Mouse (Mus musculus) embryo, embryonic 11 days (tissue): ENCODE data around the gene Cartpt.
"Not testable (repeated sequence)": the region's sequence is repeated elsewhere in the genome, so short reads cannot be mapped to it uniquely, and the experiment has no call there.

ENCODE experiments used
- DNase-seq: peaks from one replicate; pipeline ENCODE4 v3.0.0-alpha.2; 2015

Cartpt gene

DNA sequence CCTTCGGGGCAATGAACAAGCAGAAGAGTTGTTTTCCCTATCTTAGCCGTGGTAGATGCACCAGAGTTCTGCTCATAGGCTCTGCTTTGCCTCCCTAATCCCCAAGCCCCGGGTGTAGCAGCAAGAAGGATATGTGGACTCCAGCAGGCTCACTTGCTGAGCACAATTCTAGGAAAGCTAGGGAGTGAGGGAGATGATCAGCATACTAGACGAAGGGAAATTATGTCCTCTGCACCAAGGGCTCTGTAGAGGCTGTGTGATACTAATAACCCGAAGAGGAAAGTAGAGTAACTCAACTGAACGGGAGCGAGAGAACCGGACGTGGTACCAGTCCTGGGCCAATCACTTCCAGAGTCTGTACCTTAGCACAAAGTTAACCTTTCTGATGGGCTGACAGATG lies at the start of gene Cartpt:
Gene Cartpt, minus strand, starts transcription at position 127 of the 400 bp plus-strand sequence.
- DNase-seq, result no peak

DNA sequence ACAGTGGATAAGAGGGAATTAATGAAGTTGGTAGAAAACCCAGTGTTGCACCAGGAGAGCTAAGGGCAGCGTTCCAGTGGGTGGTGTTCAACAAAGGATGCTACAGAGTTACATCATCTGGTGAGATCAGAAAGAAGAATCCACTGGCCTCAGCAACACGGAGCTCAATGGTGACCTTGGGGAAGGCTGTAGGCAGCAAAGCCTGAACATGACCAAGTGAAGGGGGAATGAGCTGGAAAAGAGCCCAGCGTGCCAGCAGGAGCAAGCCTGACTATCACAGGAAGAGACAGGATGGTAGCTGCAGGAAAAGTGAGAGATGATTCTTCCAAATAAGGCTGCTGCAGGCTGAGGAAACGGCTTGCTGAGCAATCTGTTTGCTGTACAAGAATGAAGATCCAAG lies 46.5 kb upstream of the Cartpt start:
- DNase-seq, result no peak

DNA sequence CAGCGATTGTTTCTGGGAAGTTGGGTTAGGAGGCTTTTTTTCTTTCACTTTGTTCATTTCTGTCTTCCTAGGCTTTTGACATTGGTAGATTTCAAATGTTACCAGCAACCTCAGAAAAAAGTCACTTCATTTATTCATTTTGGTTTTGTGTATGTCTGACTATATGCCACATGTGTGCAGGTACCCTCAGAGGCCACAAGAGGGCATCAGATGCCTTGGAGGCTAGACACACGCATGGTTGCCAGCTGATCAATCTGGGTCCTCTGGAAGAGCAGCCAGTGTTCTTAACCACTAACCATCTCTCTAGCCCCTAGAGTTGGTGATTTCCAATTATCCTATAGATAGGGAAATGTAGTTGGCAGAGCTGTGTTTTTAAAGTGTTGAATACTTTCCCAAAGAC lies 42.6 kb upstream of the Cartpt start:
- no peak for DNase-seq

DNA sequence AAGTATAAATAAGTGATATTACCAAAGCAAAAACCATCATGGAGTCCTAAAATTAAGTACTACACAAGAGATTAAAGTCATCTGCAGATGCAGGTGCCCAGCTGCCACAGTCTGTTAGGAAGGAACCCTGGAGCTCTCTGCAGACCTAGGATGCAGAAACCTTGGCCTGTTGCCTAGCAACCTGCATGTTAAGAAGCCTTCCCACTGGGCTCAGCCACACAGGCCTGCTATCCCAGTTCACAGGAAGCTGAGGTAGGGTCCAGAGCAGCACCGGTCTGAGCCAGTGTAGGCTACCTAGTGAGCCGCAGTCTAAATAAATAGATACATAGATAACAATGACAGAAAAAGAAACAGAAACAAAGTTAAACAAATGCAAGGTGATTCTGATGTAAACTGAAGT lies 39.7 kb upstream of the Cartpt start:
- DNase-seq, result peak; percentile 83

DNA sequence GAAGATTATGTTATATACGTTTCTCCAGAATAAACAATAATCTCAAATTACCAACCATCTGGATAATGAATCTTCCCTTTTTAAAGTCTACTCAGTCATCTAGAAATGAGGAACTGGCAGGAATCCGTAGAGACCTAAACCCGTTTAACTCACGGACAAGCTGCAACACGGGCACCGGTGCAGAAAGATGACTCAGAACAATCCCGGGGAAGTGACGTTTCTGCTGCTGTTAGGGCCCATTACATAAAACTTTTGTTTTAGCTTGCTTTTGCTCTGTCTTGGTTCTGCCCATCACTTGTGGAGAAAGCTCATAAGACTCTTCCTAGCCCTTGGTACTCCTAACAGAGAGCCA lies 38.4 kb upstream of the Cartpt start:
- DNase-seq, result no peak

DNA sequence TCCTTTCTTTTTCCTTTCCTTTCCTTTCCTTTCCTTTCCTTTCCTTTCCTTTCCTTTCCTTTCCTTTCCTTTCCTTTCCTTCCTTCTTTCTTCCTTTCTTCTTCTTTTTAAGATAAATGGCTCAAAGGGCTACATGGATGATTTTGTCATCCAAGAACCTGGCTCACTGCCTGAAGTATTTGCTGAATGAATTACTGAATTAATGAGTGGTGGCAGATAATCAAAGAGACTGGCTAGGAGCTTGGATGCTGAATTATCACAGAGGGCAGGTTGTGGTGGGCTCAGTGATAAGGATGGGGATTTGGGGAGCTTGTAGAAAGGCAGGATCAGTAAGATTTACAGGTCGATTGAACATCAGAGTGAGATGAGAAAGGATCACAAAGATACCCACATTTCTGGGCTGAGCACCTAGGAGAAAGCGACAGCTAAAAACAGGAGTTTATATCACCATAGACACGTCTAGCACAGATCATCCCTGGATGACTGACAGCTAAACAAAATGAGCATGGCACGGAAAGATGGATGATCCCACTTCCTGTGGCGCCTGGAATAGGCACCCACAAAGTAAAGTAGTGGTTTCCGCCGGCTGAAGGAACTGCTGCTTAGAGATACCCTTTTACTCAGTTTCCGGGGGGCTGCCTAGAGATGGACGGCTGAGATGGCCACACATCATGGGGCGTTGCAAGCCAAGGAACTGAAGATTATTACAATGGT lies 37.9 kb upstream of the Cartpt start:
- no peak for DNase-seq

DNA sequence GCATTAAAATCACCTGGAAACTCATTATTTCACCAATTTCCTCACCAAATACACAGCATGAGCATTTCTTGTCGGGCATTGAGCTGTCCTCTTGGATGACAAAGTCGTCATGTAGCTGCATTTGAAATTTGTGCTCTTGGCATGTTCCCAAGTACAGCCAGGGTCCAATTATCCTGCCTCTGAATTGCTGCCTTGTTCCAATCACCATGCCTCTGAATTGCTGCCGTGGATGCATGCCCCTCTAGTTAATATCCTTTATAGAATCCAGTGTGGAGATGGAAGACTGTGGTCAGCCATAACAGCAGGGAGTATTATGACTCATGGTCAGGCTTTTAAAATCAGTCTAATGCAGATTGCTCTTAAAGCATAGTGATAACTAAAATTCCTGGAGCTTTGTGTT lies 36.9 kb upstream of the Cartpt start:
- no peak for DNase-seq

DNA sequence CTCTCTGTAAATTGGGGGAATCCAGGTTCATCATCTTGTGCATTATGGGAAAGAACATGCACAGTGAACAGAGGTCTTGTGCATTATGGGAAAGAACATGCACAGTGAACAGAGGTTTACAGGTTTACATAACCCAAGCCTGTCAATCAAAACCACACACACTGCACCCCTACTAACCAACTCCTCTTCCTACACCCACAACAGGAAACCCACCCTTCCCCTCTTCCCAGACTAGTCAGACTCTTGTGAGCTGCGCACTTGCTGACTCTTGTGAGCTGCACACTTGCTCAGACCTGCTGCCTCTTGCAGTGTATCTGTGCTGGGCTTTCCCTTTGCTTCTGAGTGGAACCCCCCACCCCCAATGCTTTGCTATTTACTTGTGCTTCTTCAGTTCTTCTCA lies 31.5 kb upstream of the Cartpt start:
- DNase-seq, result no peak

DNA sequence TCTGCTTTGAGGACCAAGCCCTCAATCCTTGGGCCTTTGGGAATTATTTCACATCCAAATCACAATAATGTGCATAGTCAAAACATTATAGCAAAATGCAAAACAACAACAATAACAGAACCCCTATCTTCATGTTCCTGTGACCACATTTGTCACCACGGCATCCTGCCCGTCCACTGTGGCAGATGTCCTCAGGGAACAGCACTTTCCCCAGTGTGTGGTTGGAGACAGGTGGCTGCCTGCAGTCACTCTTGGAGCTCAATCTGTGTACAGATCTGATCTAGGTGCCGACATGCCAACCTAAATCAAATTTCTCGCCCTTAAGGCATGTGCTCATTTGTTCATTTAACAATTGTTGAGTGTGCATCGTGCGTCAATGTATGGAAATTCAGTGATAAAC lies 30.6 kb upstream of the Cartpt start:
- no peak for DNase-seq

DNA sequence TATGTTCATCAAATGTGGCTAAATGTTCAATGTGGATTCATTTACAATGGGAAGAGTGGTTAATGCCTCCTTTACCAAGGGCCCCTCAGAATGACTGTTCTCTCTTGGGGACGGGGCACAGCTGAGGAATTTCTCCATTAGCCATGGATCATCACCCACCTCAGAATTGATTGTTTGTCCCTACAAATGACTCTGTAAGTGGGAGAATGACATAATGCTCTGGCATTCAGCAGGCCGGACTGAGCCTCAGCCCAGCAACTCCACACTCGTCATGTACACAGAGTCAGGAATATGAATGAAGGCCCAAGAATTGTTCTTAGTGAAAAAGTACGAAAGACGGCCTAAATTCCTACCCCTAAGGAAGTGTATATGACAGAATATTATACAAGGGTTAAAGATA lies 25.4 kb upstream of the Cartpt start:
- DNase-seq, result peak; percentile 18

DNA sequence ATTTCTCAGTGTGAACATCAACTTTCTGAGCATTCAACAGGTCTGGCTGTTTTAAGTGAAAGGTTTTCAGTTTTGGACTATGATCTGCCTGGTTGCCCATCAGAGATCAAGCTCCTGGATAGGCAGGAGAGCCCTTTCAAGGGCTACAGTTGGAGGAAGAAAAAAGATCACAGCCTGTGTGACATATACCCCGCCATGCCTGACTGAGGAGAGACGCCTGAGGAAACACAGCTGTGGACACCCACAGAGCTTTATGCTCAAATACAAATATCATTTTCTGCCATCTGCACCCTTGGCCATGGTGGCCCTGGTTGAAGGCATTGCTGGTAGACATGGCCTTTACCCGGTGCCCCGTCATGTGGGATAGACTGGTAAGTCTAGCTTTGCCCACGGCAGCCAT lies 14.7 kb upstream of the Cartpt start:
- no peak for DNase-seq

DNA sequence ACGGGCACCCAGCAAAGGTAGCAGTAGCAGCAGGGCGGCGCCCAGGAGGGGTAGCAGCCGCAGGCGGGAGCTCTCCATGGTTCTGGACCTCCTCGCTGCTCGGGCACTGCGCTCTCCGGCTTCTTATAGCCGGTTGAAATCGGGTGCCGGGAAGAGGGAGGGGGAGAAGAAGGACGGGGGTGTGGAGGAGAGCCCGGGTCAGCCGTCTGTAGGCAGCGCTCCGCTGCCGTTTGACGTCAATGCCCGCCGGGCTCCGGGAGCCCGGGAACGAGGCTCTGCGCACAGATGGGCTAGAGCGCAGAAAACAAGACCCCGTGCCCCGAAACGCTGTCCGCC lies 366 bp downstream of the Cartpt start:
- DNase-seq, result peak; percentile 87

DNA sequence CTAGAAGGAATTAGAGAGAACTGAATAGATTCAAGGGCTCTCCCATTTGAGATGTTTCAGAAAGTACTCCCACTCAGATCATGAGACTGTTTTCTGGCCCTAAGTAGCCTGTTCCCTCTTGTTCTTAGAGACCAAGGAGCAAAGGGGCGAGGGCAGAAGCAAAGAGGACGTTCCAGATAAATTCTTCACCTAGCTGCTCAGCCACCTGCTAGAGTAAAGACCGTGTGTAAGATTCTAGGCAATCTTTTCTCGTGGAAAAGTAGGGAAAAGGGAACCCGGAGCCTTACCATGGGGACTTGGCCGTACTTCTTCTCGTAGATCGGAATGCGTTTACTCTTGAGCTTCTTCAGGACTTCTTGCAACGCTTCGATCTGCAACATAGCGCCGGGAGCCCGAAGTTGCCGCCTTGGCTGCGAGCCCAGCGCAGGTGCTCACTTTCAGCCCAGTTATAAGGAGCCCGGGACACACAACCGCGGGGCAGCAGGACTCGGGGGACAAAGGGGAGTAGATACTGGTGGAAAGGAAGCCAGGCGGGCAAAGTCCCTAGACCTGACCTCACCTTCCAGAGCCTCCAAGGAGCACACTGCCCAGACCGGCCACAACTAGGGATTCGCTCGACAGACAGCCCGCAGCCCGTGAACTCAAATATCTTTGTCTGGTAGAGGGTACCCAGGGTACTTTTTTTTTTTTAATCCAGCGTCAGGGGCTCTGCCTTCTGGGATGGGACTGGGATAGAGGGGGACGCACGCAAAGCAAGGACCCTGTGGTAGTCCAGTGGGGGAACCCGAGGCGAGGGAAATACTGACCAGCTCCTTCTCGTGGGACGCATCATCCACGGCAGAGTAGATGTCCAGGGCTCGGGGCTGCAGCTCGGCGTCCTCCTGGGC lies 978 bp downstream of the Cartpt start:
- DNase-seq, result no peak

DNA sequence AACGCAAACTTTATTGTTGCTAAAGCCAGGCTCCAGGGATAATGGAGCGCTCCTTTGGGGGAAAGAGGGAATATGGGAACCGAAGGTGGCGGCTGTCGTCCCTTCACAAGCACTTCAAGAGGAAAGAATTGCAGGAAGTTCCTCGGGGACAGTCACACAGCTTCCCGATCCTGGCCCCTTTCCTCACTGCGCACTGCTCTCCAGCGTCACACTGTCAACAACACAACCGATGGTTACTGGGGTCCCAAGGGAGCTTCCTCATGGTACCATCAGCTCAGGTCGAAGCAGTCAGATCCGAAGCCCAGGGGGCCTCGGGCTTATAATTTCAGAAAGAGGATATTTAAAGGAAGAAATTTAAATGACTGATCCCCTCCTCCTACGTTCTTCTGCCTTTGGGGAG lies 2.1 kb downstream of the Cartpt start:
- DNase-seq, result no peak

DNA sequence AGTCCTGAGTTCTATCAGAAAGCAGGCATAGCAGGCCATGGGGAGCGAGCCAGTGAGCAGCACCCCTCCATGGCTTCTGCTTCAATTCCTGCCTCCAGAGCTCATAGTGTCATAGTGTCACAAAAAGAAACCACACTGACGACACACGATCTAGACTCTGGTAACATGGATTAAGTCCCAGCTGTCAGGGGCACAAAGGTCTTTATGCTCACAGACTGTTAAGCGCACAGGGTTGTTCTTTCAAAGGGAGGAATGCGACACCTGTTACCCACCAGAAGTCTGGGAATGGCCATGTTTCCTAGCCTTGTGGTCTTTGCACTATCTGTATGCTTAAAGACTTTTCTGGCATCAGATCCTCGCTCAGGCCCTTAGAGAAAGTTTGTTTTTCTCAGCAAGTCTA lies 15.3 kb downstream of the Cartpt start:
- DNase-seq, result peak; percentile 18

DNA sequence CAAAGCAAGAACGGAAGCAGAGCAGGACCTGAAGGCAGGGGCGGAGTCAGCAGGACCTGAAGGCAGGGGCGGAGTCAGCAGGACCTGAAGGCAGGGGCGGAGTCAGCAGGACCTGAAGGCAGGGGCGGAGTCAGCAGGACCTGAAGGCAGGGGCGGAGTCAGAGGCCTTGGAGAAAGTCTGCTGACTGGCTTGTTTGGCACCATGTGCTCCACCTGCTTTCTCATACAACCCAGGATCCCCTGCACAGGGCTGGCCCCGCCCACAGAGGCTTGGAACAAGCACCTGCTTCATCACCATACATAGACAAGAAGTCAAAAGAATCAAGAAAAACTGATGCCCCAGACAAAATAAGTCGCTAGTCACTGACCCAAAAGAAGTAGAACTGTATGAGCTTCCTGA lies 19.1 kb downstream of the Cartpt start:
- not testable (repeated sequence) for DNase-seq

DNA sequence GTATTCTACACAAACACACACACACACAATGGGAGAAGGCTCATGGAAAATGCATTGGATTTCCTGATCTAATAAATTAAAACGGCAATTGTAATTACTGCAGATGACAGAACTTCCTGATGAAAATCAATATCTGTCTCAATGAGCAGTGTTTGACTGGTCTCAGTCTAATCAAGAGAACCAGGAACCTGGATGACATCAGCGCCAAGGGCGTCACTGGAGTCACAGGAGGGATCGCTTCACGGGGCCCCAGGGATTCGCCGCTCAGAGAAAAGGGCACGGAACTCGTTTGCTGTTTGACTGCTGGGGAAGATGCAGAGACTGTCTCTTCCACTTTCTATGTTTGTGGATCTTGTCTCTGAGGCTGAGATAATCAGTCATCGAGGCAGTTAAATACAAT lies 21.2 kb downstream of the Cartpt start:
- no peak for DNase-seq

DNA sequence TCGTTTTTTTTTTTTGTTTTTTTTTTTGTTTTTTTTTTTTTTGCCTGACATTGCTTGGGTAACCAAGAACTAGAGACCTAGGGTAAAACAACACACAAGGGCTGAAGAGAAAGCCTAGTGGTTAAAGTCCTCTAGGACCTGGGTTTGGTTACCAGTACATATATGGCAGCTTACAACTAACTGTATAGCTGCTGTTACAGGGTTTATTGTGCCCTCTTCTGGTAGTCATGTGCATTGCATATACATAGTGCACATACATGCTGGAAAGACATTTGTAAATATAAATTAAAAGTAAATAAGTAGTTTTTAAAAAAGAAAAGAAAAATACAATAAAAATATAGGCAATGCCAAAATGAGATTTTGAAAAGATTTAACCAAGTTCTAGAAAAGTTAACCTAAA lies 28.8 kb downstream of the Cartpt start:
- no peak for DNase-seq

DNA sequence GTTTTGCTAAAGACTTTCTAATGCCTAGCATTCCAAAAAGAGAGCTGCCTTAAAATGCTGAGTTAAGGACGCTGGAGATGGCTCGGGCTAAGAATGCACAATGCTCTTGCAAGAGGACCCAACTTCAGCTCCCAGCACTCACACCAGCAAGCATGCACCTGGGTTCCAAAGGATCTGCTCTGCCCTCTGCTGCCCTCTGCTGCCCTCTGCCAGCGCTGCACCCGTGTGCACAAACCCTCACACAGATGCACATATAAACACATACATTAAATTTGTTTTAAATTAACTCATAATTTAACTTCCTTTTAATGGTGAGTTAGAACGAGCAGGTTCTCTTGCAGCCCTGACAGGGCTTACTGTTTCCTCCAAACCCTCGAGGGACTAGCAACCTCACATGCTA lies 32.5 kb downstream of the Cartpt start:
- no peak for DNase-seq

DNA sequence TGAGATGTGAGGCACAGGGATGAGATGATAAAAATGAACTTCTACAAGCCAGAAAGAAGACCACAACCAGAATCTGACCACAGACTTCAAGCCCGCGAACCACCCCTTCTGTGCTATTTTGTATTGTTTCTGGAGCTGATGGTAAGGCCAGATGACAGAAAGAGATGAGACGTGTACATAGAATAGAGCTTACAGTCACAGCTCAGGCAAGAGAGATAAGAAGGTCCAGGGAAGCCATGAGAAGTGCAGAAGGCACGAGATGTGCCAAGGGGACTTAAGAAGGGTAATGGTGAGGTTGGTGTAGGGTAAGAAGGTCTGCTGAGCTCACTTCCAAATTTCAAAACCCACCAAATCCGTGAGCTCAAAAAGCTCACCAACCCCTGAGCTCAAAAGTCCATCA lies 36.6 kb downstream of the Cartpt start:
- no peak for DNase-seq

DNA sequence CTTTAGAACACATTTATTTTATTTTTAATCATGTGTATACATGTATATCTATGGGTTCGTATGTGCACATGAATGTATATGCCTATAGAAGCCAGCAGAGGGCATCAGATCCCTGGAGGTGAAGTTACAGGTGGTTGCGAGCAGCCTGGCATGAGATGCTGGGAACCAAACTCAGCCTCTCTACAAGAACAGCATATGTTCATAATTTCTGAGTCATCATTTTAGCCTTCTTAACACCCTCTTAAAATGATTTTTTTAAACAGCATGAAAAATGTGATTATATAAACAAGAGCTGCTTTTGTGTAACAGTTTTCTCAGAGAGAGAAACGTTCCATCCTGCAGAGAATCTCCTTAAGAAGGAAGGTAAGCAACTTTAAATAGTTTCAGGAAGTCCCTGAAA lies 40.2 kb downstream of the Cartpt start:
- DNase-seq, result no peak

DNA sequence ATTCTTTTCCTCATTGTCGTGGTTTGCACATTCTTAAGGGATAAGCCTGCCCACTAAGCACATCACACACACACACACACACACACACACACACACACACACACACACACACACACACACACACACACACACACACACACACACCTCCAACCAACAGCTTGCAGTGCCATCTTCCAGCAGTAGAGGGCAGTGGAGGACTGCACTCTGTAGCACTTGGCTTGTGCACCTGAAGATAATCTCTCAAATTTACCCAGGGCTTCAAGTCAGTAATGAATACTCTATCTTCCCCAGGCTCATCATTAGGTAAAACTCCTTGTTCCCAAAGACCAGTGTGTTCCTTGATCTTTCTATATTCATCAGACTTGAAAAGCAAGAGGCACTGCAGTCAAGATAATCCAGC lies 41.8 kb downstream of the Cartpt start:
- DNase-seq, result peak; percentile 70

DNA sequence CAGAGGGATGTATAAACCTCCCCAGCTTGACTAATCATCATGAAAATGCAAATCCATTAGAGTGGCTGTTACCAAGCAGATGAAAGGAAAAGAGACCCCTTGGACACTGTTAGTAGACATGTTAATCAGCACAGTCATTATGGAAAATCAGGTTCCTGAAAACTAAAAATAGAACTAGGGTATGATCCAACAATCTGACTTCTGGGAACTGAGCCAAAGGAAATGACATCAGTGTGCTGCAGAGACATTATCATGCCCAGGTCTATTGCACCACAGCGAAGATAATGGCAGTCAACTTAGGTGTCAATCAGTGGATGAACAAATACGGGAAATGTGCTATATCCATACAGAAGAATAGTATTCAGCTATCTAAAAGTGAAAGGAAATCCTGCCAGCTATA lies 43.0 kb downstream of the Cartpt start:
- DNase-seq, result no peak

DNA sequence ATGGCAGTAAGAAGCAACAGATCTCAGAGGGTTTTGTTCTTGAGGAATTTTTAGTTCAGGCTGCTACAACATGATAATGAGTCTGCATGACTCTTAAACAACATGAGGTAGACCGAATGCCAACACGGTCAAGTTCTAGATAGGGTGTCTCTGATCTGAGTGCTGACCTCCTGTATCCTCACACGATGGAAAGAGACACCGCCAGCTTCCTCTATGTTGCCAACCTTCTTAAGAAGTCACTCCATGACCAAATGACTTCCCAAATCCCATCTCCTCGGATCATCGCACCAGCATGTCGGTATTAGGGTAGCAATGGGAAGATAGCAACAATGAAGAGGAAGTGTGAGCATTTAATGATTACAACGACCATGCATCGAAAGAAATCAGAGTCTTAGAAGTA lies 43.6 kb downstream of the Cartpt start:
- DNase-seq, result no peak

DNA sequence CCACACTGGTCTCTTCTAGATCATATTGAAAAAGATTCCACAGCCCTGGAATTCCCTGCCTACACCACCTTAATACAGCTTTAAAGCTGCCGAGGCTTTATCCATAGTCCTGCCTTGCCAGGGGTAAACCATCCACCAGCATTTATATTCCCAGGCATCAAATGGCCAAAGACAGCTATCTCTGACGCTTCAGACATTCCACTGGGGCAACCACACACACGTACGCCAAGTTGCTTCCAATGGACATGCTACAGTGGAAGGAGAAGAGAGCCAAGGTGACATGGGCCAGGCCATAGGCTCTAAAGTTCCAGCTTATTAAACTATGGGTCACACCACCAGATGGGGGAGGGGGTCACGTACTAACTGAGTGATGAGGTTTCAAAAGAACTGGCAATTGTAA lies 45.7 kb downstream of the Cartpt start:
- DNase-seq, result no peak
